Mouse (Mus musculus): ENCODE data around the gene Lmtk2. TPM values are rescaled to one million over a fixed set of nuclear protein-coding genes. Genes with fewer than 3 reads are reported as not detected.
A peak's percentile ranks its signal among the peaks of the same experiment; 100 is the strongest.

The Lmtk2 gene
- total RNA-seq, 1 experiment from 2014 or later, result 28.0 TPM

- DNase-seq, result peak; percentile 65
Observed at GRCm38 (mm10) chr5:144109201-144109600, 9.0 kb downstream of the Lmtk2 start.

- peak; percentile 29 for DNase-seq
Observed at GRCm38 (mm10) chr5:144112574-144113438, 12.6 kb downstream of the Lmtk2 start.

GRCm38 (mm10) chr5:144114068-144114467, 13.8 kb downstream of the Lmtk2 start:
- DNase-seq, result peak; percentile 22

GRCm38 (mm10) chr5:144114970-144115627, 14.9 kb downstream of the Lmtk2 start:
- no peak for DNase-seq

GRCm38 (mm10) chr5:144115628-144115977, 15.4 kb downstream of the Lmtk2 start:
- no peak for DNase-seq

GRCm38 (mm10) chr5:144118271-144118670, 18.0 kb downstream of the Lmtk2 start:
- DNase-seq, result no peak

- no peak for DNase-seq
Observed at GRCm38 (mm10) chr5:144119286-144119685, 19.1 kb downstream of the Lmtk2 start.

- DNase-seq, result no peak
Observed at GRCm38 (mm10) chr5:144121489-144121888, 21.3 kb downstream of the Lmtk2 start.

- DNase-seq, result peak; percentile 26
Observed at GRCm38 (mm10) chr5:144125979-144126755, 25.9 kb downstream of the Lmtk2 start.

- DNase-seq, result no peak
Observed at GRCm38 (mm10) chr5:144143531-144143930, 43.3 kb downstream of the Lmtk2 start.

GRCm38 (mm10) chr5:144146898-144147297, 46.7 kb downstream of the Lmtk2 start:
- no peak for DNase-seq

- DNase-seq, result no peak
Observed at GRCm38 (mm10) chr5:144149530-144149929, 49.3 kb downstream of the Lmtk2 start.

GRCm38 (mm10) chr5:144151270-144151669, 51.0 kb downstream of the Lmtk2 start:
- DNase-seq, result no peak

- peak; percentile 78 for DNase-seq
Observed at GRCm38 (mm10) chr5:144154528-144154927, 54.3 kb downstream of the Lmtk2 start.

- peak; percentile 90 for DNase-seq
Observed at GRCm38 (mm10) chr5:144158604-144159003, 58.4 kb downstream of the Lmtk2 start.

GRCm38 (mm10) chr5:144159137-144159536, 58.9 kb downstream of the Lmtk2 start:
- DNase-seq, result no peak

GRCm38 (mm10) chr5:144162080-144162812, 62.0 kb downstream of the Lmtk2 start:
- DNase-seq, result no peak

- DNase-seq, result peak; percentile 41
Observed at GRCm38 (mm10) chr5:144162813-144163517, 62.7 kb downstream of the Lmtk2 start.

- no peak for DNase-seq
Observed at GRCm38 (mm10) chr5:144165756-144166155, 65.5 kb downstream of the Lmtk2 start.

GRCm38 (mm10) chr5:144169275-144169975, 69.2 kb downstream of the Lmtk2 start:
- no peak for DNase-seq

GRCm38 (mm10) chr5:144173648-144174047, 73.4 kb downstream of the Lmtk2 start:
- DNase-seq, result no peak
